Mouse (Mus musculus): ENCODE data around the gene Hapln2. TPM values are rescaled to one million over a fixed set of nuclear protein-coding genes. Genes with fewer than 3 reads are reported as not detected.

Gene Hapln2
- polyA plus RNA-seq (2016; fragmentation: Nextera tagmentation; extraction: Ambion mirVana) = not detected in 2 replicates

DNA sequence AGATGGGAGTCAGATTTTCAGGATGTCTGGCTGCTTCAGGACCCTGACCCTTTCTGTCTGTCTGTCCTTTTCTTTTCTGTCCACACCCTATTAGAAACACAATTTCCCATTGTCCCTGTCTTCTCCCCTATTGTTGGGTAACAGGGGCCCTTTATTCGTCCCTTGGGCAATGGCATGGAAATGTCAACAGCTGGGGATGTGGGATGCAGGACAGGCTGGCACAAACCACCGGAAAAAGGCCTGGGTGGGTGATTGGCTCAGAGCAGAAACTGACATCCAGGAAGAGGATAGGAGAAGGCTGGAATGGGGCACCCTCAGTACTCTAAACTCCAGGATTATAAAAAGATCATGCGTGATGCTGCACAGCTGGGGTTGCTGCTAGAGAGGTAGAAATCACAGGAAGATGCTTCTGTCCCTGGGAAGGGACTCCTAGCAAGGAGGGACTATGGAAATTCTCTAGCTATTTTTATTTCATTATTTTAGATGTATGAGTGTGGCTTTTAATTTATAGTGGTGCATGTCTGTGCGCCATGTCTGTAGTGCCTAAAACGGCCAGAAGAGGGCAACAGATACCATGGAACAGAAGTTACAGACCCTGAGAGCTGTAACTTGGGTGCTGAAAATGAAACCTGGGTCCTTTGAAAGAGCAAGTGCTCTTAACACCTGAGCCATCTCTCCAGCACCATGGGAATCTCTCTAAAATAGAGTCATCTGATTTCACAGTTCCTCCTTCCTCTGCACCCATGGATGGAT, at the start of gene Hapln2:
Hapln2 (minus strand) TSS at position 150 of the 753 bp plus-strand sequence.
- Histone ChIP-seq H3K4me3 (replicated peaks) (no peak within 1 kb of the TSS), H3K4me2 (no peak within 1 kb of the TSS), H3K4me1 (peaks cover 16% of the 10 kb centered on the region), H3K36me3 (replicated peaks) (no peaks in the 10 kb centered on the region), H3K9me3 (peaks cover 6% of the 10 kb centered on the region; the same call in 1 of the 2 replicates), H3K27ac (no peak within 1 kb of the TSS), H3K9ac (no peak within 1 kb of the TSS), H3K27me3 (peaks cover 79% of the 10 kb centered on the region)
- WGBS = 55% methylated on average over 5 of the region's 5 CpGs
- ATAC-seq (ENCODE audit: low FRiP score) = no peak

- no peak overlapping the region for H3K4me2 ChIP-seq
- H3K36me3 ChIP-seq (replicated peaks) = no peaks in the 10 kb centered on the region
- H3K9me3 ChIP-seq = no peaks in the 10 kb centered on the region
- H3K27me3 ChIP-seq = peaks cover 8% of the 10 kb centered on the region
- no peak overlapping the region for H3K27ac ChIP-seq
- H3K4me3 ChIP-seq (replicated peaks) = no peak overlapping the region
- WGBS = 82% methylated on average over 8 of the region's 8 CpGs
- no peak overlapping the region for H3K9ac ChIP-seq
- no peak for ATAC-seq (ENCODE audit: low FRiP score)
- H3K4me1 ChIP-seq = no peaks in the 10 kb centered on the region
Measured at GRCm38 (mm10) chr3:88074766-88075165, 47.4 kb upstream of the Hapln2 start.

GRCm38 (mm10) chr3:88074351-88074750, 47.0 kb upstream of the Hapln2 start:
- H3K9me3 ChIP-seq = no peaks in the 10 kb centered on the region
- H3K27ac ChIP-seq = no peak overlapping the region
- no peak for ATAC-seq (ENCODE audit: low FRiP score)
- H3K9ac ChIP-seq = no peak overlapping the region
- H3K36me3 ChIP-seq (replicated peaks) = no peaks in the 10 kb centered on the region
- peaks cover 8% of the 10 kb centered on the region for H3K27me3 ChIP-seq
- WGBS = 78% methylated on average over 2 of the region's 2 CpGs
- H3K4me2 ChIP-seq = no peak overlapping the region
- H3K4me3 ChIP-seq (replicated peaks) = no peak overlapping the region
- no peaks in the 10 kb centered on the region for H3K4me1 ChIP-seq

DNA sequence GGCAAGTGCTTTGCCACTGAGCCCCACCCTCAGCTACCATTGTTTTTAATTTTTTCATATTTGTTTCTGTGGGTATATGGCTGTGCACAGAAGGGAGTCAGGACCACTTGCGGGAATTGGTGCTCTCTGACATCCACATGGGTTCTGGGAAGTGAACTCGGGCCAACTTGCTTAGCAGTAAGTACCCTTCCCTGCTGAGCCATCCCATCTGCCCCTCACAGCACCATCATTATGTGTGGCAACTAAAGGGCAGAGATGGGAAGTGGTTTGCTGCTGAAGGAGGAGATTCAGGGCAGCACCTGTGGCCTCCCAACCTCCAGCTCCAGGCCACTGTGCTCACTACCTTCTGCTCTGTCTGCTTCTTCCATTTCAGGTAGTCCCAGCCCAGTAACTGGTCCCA, 46.2 kb upstream of the Hapln2 start:
- no peaks in the 10 kb centered on the region for H3K36me3 ChIP-seq (replicated peaks)
- H3K4me2 ChIP-seq = no peak overlapping the region
- peaks cover 8% of the 10 kb centered on the region for H3K27me3 ChIP-seq
- H3K4me3 ChIP-seq (replicated peaks) = no peak overlapping the region
- 81% methylated on average over 2 of the region's 2 CpGs for WGBS
- H3K27ac ChIP-seq = no peak overlapping the region
- no peaks in the 10 kb centered on the region for H3K4me1 ChIP-seq
- no peak overlapping the region for H3K9ac ChIP-seq
- no peaks in the 10 kb centered on the region for H3K9me3 ChIP-seq
- no peak for ATAC-seq (ENCODE audit: low FRiP score)

DNA sequence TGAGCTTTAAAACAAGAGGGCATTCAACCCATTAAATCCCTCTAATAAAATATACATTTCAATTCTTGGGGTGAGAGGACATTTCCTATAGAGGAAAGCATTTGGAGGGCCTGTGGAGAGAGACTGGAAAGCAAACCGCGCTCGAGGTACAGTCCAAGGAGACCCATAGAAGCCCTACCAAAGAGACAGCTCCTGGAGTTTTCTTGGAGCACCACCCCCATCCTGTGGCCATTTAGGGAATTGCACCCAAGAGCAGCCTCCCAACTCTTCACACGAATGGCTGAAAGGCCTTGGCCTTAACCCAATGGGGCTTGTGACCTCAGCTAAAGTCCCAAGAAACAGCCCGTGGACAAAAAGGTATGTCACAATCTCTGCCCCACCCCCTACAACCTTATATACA, 44.4 kb upstream of the Hapln2 start:
- Histone ChIP-seq H3K4me2 (no peak overlapping the region), H3K4me1 (no peaks in the 10 kb centered on the region), H3K36me3 (replicated peaks) (no peaks in the 10 kb centered on the region), H3K9me3 (no peaks in the 10 kb centered on the region), H3K27me3 (peaks cover 8% of the 10 kb centered on the region), H3K9ac (no peak overlapping the region), H3K27ac (no peak overlapping the region), H3K4me3 (replicated peaks) (no peak overlapping the region)
- ATAC-seq (ENCODE audit: low FRiP score) = 0 out of 2 replicates have a peak, but pooled peaks have one; percentile 61
- WGBS = 3% methylated on average over 5 of the region's 5 CpGs

GRCm38 (mm10) chr3:88068386-88068785, 41.0 kb upstream of the Hapln2 start:
- Histone ChIP-seq H3K36me3 (replicated peaks) (no peaks in the 10 kb centered on the region), H3K27ac (no peak overlapping the region), H3K4me2 (no peak overlapping the region), H3K27me3 (peaks cover 8% of the 10 kb centered on the region; the same call in 1 of the 2 replicates), H3K9ac (0 out of 2 replicates have a peak overlapping the region, but pooled peaks have one; percentile 12), H3K9me3 (no peaks in the 10 kb centered on the region), H3K4me1 (no peaks in the 10 kb centered on the region), H3K4me3 (replicated peaks) (no peak overlapping the region)
- no peak for ATAC-seq (ENCODE audit: low FRiP score)
- 31% methylated on average over 2 of the region's 2 CpGs for WGBS

- H3K27ac ChIP-seq = peak within 1 kb of the TSS; percentile 73
- H3K4me3 ChIP-seq (replicated peaks) = peak within 1 kb of the TSS; percentile 91
- peaks cover 35% of the 10 kb centered on the region for H3K36me3 ChIP-seq (replicated peaks)
- no peaks in the 10 kb centered on the region for H3K27me3 ChIP-seq
- no peaks in the 10 kb centered on the region for H3K9me3 ChIP-seq
- 1% methylated on average over 60 of the region's 60 CpGs for WGBS
- peak within 1 kb of the TSS; percentile 91 for H3K4me2 ChIP-seq
- H3K4me1 ChIP-seq = peaks cover 16% of the 10 kb centered on the region
- ATAC-seq (ENCODE audit: low FRiP score) = peak; percentile 97
- peak within 1 kb of the TSS; percentile 92 for H3K9ac ChIP-seq
Measured at GRCm38 (mm10) chr3:88057902-88058696, 30.7 kb upstream of the Hapln2 start, which contains the start of gene Naxe. Naxe (minus strand) TSS chr3:88058495.

- Histone ChIP-seq H3K4me2 (peak overlapping the region; percentile 91), H3K36me3 (replicated peaks) (peaks cover 46% of the 10 kb centered on the region), H3K27ac (no peak overlapping the region), H3K4me1 (peaks cover 16% of the 10 kb centered on the region), H3K27me3 (no peaks in the 10 kb centered on the region), H3K4me3 (replicated peaks) (peak overlapping the region; percentile 91; the same call in 1 of the 2 replicates), H3K9ac (no peak overlapping the region), H3K9me3 (no peaks in the 10 kb centered on the region)
- WGBS = 83% methylated on average over 6 of the region's 6 CpGs
- no peak for ATAC-seq (ENCODE audit: low FRiP score)
Measured at GRCm38 (mm10) chr3:88057030-88057429, 29.6 kb upstream of the Hapln2 start.

GRCm38 (mm10) chr3:88049532-88049931, 22.1 kb upstream of the Hapln2 start:
- no peaks in the 10 kb centered on the region for H3K9me3 ChIP-seq
- ATAC-seq (ENCODE audit: low FRiP score) = no peak
- no peaks in the 10 kb centered on the region for H3K27me3 ChIP-seq
- H3K4me1 ChIP-seq = no peaks in the 10 kb centered on the region
- H3K4me3 ChIP-seq (replicated peaks) = no peak overlapping the region
- 91% methylated on average over 3 of the region's 3 CpGs for WGBS
- no peak overlapping the region for H3K9ac ChIP-seq
- H3K36me3 ChIP-seq (replicated peaks) = peaks cover 47% of the 10 kb centered on the region
- no peak overlapping the region for H3K27ac ChIP-seq
- no peak overlapping the region for H3K4me2 ChIP-seq

- Histone ChIP-seq H3K36me3 (replicated peaks) (peaks cover 4% of the 10 kb centered on the region; the same call in 1 of the 2 replicates), H3K9ac (peak within 1 kb of the TSS; percentile 58), H3K4me1 (peaks cover 11% of the 10 kb centered on the region), H3K27ac (peak within 1 kb of the TSS; percentile 25; the same call in 1 of the 2 replicates), H3K4me3 (replicated peaks) (peak within 1 kb of the TSS; percentile 81), H3K27me3 (peaks cover 21% of the 10 kb centered on the region), H3K9me3 (no peaks in the 10 kb centered on the region), H3K4me2 (peak within 1 kb of the TSS; percentile 77)
- WGBS = 10% methylated on average over 36 of the region's 36 CpGs
- ATAC-seq (ENCODE audit: low FRiP score) = peak; percentile 91
Measured at GRCm38 (mm10) chr3:88042661-88043421, 15.5 kb upstream of the Hapln2 start, which contains the start of gene Gpatch4. Gpatch4 (plus strand) TSS chr3:88043108.

GRCm38 (mm10) chr3:88035561-88036293, 8.3 kb upstream of the Hapln2 start:
- H3K4me1 ChIP-seq = no peaks in the 10 kb centered on the region
- no peak overlapping the region for H3K4me2 ChIP-seq
- no peaks in the 10 kb centered on the region for H3K9me3 ChIP-seq
- H3K27ac ChIP-seq = no peak overlapping the region
- H3K36me3 ChIP-seq (replicated peaks) = no peaks in the 10 kb centered on the region
- H3K27me3 ChIP-seq = peaks cover 54% of the 10 kb centered on the region
- ATAC-seq (ENCODE audit: low FRiP score) = no peak
- WGBS = 58% methylated on average over 1 of the region's 1 CpGs
- H3K4me3 ChIP-seq (replicated peaks) = no peak overlapping the region
- H3K9ac ChIP-seq = no peak overlapping the region
